Mouse (Mus musculus): ENCODE results near the gene Cenpp. TPM values are rescaled to one million over a fixed set of nuclear protein-coding genes. Genes with fewer than 3 reads are reported as not detected.
"Not testable (repeated sequence)": the region's sequence is repeated elsewhere in the genome, so short reads cannot be mapped to it uniquely, and the experiment has no call there.

The Cenpp gene
- total RNA-seq, 4 experiments from 2014 or later, result 1.1 to 1.5 (median 1.3) TPM

DNA sequence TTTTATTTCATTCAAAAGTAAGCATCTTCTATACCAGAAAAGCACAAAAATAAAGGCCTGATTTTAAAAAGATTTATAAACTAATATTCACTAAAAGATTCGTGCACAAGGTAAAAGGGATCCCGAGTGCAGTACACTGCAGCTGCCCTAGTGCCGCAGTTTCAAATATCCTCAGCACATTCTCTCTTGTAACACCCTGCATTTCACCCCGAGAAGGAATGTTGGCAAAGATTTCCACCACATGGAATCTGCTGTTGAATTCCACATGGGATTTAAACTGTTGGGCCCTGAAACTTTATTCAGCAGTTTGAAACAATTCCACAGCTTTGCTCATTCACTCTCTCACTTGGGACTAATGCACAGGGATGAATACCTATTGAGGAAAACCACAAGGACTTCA is 44.9 kb downstream of the Cenpp start, which contains the start of gene Ogn:
Gene Ogn (plus strand): TSS at position 333 of the 400 bp plus-strand sequence.
- no peak for DNase-seq (ENCODE audit: low spot score in 2 of 2)

DNA sequence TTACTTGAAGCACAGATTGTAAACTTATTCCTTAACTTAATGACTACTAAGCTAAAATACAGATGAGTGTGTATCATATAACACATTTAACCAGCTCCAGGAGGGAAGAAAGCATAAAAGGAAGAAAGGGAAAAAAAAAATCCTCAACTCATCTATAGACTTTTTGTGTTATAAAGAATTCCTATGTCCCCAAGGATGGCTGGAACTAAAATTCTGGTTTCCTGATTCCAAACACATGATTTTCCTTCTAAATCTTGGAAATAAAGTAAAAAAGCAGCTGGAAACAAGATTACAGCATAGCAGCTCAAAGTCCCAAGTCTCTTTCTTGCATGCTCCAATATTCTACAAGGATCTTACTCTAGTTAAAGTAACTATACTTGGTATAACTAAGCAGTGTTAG is 49.0 kb downstream of the Cenpp start:
- no peak for DNase-seq (ENCODE audit: low spot score in 2 of 2)

DNA sequence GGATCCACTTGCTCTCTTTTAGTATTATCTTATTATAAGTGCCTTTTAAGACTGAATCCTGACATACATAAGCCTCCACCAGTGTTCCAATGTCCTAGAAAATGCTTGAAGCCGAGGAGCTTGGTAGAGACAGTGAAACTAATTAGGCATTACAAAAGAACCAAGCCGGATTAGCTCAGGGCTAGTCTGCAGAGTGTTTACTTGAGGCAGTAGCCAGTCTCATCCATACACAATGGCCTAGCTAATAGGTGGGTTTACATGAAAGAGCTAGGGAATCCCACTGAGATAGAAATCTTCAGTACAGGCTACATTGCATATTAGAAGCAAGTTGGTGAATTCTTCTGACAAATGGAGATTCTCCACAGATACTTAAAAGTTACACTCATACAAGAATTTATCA is 50.0 kb downstream of the Cenpp start:
- DNase-seq (ENCODE audit: low spot score in 2 of 2), result not testable (repeated sequence)

DNA sequence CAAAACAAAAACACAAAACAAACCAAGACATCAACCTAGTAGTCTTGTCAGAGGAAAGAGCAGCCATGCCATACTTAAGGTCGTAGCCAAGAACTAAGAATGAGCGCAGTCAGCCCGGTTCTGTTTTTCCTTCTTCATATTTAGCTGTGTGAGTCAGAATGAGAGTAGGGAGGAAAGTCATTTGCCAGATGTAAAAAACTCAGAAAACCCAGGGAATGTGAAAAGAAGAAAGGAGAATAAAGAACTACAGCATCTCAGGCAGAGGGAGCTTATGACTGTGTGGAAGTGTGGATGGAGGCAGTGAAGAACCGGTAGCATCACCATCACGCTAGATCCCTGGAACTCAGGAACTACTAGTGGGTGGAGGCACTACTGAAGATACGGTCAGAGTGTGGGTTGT is 66.5 kb downstream of the Cenpp start:
- DNase-seq (ENCODE audit: low spot score in 2 of 2), result no peak

DNA sequence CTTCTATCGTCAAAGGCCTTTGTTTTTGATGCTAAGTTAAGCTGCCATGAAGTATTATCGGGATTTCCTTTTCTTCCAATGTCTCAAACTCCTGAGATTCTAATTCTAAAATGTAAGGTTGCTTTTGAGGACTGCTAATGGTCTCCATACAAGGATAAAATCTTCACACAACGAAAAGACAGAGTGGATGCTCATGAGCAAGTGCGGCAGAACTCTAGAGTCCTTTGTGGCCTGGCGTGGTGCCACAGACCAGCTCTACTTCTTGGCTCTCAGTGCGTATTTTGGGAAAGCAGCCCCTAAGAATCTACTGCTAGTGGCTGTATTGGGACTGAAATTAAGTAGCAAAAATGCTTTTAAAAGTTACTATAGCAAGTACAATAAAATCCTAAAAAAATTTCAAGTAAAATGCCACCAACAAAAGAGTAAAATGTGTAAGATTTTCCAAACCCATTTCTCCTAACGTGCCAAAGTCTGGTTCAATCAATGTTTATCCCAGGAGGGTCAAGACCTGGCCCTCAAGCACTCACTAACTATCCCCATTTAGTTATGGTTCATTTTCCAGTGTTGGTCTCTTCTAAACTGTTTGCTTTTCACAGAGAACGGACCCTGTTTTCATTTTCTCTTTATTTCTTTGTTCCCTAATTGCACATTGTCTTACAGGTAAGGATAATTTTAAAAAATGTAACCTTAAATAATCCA is 68.1 kb downstream of the Cenpp start:
- no peak for DNase-seq (ENCODE audit: low spot score in 2 of 2)

DNA sequence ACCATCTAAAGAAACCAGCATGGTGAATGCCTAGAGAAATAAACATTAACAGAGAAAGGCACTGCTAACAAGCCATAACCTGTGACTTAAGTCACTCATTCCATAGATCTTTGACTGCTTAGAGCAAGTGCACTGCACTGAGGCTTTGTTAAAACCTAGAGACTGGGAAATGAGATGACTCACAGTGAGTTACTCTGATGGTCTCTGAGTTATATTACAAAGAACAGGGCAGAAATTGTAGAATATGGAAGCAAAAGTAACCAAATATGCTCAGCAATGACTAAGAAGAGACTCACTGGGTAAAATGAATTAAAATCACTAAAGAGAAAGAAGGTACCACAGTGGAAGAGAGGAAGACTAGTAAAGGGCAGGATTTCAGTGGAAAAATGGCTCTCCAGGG is 68.7 kb downstream of the Cenpp start:
- DNase-seq (ENCODE audit: low spot score in 2 of 2), result no peak

DNA sequence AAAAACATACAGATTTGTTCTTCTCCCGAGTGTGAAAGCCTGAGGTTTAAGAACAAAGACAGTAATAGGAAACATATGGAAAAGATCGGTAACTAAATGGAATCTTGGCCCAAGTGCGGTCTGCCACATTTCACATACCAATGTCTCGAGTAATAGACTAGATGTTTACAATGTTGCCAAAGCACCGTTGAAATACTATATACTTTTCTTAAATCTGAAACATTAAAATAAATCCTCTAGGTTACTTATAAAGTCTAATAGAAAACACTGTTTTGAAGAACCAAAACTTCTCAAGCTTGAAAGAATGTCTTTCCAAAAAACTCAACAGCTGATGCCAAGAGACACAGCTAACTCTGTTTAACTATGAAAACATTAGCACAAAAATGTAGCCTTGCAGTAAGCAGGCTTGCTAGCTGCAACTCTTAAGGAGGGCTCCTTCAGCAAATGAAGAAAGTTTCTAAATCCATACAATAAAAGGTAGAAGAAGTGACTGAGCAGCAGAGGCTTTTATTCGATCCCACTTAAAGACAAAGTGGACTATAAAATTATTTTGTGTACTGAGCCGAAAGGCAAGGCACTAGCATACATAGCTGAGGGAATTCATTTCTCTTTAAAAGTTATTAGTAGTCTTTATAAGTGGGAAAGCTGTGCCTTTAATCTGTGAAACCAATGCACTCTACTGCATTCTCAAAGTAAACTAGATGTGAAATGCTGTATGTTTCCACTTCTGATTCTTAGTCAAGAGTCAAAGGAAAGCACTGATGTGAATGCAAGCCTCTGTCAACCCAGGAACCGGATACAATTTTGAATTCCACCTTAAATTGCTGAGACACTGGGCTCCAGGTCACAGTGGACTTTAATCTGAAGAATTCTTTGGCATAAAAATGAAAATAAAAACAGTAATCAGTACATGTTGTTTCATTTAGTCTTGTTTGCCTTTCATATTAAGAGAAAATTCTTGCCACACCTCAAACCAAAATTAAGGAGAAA is 70.7 kb downstream of the Cenpp start, which contains the start of gene Omd:
Gene Omd (plus strand): TSS at position 922 of the 990 bp plus-strand sequence.
- DNase-seq (ENCODE audit: low spot score in 2 of 2), result no peak

DNA sequence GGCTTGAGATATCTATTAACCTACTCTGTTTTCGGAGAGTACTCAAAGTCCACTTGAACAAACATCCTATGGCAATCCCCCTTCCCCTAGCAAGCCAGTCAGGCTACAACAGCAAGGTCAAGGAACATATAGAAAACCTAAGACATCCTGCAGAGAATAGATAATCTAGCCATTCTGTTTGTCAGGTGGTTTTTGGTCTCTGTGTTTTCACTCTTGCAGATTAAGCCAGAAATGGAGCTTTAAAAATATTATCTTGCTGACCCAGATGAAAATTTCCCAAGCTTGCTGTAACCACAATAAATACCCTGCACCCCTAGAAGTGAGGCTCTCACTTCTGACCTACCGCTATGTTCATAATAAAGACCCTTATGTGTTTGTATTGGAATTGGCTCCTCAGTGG is 81.2 kb downstream of the Cenpp start:
- DNase-seq (ENCODE audit: low spot score in 2 of 2), result no peak

DNA sequence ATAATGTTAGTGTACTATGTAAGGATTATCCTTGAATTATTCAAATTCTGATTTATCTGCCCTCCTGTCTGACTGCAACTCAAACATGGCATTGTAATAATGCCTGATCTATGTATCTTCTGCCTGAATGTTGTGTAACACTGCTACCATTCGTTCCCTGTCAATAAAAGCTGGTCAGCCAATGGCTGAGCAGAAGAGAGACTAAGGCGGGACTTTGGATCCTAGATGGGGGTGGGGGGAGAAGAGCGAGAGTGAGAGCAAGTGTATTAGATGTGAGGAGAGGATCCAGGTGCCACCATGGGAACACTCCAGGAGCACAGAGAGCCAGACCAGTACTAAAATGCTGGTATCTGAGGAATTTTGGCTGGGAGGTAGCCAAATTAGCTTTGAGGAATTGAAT is 82.2 kb downstream of the Cenpp start:
- no peak for DNase-seq (ENCODE audit: low spot score in 2 of 2)

DNA sequence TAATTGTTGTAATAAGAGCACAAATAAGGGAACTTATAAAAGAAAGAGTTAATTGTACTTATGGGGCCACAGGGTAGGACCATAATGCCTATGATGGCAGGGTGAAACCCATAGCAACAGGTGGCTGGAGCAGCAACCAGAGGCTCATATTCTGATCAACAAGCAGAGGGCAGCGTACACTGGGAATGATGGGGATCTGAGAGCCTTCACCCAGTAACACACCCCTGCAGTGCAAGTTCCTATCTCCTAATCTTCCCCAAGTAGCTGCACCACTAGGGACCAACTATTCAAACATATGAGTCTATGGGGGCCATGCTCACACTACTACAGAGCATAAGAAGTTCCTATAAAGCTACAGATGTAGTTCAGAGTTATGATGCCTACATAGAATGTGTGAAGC is 88.2 kb downstream of the Cenpp start:
- DNase-seq (ENCODE audit: low spot score in 2 of 2), result no peak

DNA sequence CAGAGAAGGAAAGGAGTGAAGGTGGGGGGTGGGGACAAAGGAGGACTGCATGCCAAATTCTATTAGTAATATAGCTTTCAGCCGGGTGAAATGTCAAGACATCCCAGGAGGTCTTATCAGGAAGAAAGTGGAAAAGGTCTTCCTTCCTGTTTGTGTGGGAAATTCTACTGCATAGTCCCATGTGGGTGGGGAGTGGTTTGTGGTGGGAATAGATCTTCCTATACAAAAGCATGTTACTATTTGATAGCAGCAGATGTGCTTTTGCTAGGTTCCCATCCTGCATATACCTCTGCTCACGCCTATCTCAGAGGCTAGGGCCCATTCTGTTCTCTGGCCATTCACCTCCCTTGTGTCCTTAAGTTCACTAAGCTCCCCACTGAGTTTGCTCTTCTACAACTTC is 91.7 kb downstream of the Cenpp start:
- no peak for DNase-seq (ENCODE audit: low spot score in 2 of 2)

DNA sequence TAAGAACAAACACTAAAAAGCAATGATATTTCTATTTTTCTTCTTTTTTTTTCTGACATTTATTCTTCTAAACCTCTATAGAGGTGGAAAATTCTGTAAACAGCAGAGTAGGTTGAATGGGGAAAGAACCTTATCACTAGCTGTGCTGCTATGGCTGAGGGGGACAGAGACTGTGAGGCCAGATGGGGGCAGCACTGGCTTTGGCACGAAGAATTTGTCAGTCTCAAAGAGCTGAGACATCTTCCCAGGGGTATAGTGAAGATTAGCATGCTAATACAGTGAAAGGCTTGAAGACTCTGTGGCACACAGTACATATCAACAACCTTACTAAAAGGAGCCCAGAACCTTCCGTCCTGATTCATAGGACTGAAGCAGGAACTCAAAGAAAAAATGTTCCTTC is 93.4 kb downstream of the Cenpp start:
- DNase-seq (ENCODE audit: low spot score in 2 of 2), result no peak

DNA sequence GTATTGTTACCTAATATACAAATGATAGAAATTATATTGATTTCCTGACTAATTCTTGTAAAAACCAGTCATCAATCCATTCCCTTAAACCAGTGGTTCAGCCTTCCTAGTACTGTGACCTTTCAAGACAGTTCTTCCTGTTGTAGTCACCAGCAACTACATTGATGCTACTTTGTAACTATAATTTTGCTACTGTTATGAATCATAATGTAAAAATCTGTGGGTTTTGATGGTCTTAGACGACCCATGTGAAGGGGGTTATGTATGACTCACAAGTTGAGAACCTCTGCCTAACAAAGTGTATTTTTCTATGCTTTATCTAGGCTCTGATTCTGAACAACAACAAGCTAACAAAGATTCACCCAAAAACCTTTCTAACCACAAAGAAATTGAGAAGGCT is 95.7 kb downstream of the Cenpp start:
- no peak for DNase-seq (ENCODE audit: low spot score in 2 of 2)

DNA sequence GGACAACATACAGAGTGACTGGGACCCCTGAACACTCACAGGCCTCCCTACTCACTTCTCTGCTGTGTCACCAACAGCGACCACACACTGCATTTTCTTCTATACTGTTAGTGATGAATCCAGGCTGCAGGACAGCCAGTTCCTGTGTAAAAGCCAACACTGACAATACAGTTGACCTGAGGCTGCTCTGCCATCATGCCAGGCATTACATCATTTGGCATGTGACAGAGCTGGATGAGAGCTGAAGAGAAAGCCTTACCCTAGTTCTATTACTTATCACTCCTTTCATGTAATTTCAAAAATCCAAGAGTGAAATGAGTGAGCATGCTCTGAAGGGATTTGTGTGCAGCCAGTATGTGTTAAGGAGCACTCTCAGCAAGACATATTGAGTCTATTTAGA is 96.4 kb downstream of the Cenpp start:
- no peak for DNase-seq (ENCODE audit: low spot score in 2 of 2)

DNA sequence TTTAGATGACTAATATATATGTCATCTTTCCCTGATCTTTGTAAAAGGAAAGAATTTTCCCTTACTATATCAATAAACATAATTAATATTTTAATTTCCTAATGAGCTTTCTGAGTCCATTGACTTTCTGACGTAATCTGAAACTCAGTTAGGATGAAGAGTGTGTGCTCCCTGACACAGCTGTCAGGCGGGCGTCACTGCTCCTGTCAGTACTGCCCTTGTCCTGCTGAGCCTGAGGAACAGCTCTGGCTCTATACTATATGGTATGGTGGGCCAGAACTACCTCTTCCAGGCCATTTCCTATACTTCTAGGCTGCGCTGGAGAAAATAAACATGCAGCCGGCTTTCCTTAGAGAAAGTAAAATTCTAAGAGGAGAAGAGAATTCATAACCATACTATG is 98.1 kb downstream of the Cenpp start:
- DNase-seq (ENCODE audit: low spot score in 2 of 2), result no peak

DNA sequence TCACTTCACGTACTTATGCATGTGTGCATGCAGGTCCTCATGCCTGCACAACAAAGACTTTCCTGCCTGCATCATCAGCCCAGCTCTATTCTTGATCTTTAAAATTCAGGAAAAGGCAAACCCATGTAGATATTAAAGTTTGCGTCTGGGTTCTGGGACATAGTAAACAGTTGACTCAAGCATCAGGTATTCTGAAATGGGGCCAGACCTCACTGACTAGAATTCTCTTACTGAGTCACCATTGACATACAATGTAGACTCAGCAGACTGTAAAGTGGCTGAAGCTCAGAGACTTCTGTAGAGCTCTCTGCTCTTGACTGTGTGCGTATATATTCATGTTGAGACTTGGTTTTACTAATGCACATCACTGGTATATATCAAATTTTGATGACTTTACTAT is 103.0 kb downstream of the Cenpp start:
- no peak for DNase-seq (ENCODE audit: low spot score in 2 of 2)

DNA sequence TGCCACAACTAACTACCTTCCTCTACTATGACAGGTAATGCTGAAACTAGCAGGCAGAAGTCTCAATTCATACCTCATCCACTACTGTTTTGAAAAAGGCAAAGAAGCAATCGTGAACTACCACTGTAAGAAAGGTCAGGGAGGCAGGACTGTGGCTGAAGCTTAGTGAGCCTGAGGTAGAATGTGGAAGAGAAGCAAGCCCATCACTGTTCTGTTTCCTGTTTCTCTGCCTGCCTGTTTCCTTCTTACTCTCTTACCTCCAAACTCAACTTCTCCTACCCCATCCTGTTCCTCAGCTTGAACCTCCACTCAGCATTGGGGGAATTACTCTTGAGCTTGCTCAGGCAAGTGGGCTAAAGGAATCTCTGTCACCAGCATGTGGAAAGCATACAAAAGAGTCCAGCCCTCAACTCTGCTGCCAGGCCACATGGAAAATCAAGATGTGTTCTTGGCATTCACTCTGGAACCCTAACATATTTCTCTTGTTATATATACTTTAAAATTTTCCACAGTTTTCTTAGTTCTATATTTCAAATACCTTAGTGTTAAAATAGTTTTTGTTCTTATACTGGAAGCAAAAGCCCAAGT is 104.9 kb downstream of the Cenpp start:
- no peak for DNase-seq (ENCODE audit: low spot score in 2 of 2)

DNA sequence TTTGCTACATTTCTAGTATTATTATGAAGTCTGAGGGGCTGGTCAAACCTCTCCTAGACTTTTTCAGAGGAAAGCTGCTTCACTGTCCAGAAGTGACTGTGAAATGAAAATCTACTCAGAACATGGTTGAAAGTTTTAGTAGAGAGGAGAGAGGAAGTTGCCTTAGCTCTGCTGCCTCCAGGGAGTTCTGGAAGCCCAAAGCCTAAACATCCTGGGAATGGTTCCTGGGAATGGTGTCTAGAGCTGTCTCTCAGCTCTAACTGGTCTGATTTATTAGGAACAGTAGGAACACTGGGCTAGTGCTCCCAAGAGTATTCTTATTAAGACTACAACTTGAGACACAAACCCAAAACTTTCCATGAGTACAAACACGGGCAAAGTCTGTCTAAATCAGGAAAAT is 106.1 kb downstream of the Cenpp start:
- DNase-seq (ENCODE audit: low spot score in 2 of 2), result no peak

DNA sequence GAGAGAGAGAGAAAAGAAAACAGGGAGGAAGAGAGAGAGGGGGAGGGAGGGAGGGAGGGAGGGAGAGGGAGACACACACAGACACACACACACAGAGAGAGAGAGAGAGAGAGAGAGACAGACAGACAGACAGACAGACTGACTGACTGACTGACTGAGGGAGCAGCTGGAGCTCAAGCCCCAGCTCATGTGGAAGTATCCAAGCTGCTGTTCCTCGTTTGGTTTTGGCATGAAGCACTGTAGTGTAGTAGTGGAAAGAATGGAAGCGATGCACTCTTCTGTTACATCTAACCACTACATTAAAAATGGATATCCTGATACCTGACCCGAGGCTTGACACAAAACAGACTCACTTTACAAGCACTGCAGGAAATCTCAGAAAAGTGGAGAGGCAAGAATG is 106.9 kb downstream of the Cenpp start:
- DNase-seq (ENCODE audit: low spot score in 2 of 2), result no peak

DNA sequence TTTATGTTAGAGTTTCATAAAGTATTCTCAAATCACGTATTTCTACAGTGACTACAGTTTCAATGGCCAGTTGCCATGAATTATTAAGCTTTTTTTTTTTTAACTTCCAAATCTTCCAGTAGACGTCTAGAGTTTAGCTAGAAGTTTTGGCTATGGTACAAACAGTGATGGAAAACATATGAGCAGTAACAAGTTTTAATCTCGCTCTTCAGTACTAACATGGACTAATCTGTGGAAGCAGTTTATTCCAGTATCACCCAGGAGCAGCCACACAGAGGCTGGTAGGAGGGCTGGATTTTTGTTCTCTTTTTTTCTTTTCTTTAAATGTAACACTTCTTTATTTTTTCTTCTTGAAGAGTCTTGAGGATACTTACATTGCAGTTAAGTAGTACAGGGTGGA is 108.3 kb downstream of the Cenpp start, which contains the start of gene Aspn:
Gene Aspn (plus strand): TSS at position 165 of the 400 bp plus-strand sequence.
- DNase-seq (ENCODE audit: low spot score in 2 of 2), result no peak

DNA sequence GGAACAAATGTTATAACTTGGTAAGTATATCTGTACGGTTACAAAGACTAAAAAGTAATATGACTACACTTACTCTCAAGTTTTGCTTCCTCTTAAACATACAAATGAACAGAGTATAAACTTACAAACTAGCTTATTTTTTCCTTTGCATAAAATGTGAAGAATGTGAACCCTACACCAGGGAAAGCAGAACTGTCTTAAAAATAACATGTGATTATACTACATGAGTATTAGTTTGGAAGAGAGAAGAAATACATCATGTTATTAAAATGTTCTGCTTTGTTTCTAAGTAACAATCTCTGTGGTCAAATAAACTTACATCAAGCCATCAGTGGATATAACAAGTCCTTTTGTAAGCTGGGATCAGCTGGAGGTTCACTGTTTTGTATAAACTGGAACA is 113.9 kb downstream of the Cenpp start:
- DNase-seq (ENCODE audit: low spot score in 2 of 2), result no peak

DNA sequence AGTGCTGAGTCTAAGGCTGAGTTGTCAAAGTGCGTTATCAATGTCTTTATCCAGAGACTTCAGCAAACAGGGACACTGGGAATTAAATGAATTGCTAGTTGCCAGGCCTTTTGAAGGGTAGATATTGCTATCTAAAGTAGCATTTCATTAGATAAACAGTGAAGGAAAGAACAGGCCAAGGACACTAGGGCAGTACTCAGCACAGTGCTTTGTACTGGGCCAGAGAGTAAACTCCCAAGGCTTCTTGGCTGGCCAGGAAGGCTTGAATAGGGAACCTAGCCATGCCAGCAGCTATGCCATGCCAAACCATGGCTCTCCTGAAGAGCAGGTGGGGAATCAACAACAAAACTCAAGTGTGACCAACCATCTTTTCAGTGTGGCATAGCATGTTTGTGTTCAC is 115.6 kb downstream of the Cenpp start:
- DNase-seq (ENCODE audit: low spot score in 2 of 2), result no peak
